Mouse (Mus musculus) natural killer cell, adult 2 months (primary cell): ENCODE results near the gene Prkd2.

Source experiments
- DNase-seq, 2 experiments: peaks; one replicate each; pipeline ENCODE4 v3.0.0; 2022; ENCODE audit warnings: low spot score in 2 of 2

The Prkd2 gene

GRCm38 (mm10) chr7:16893612-16894011, 50.9 kb downstream of the Prkd2 start:
- no peak for DNase-seq

GRCm38 (mm10) chr7:16894279-16894678, 51.6 kb downstream of the Prkd2 start:
- DNase-seq, result no peak

- peak; percentile 43 to 59 for DNase-seq
These were observed 52.3 kb downstream of the Prkd2 start for GRCm38 (mm10) chr7:16895000-16895399.

- DNase-seq, result no peak
These were observed 52.8 kb downstream of the Prkd2 start for GRCm38 (mm10) chr7:16895511-16895910.

GRCm38 (mm10) chr7:16900526-16900925, 57.8 kb downstream of the Prkd2 start:
- no peak for DNase-seq

GRCm38 (mm10) chr7:16903439-16903955, 60.8 kb downstream of the Prkd2 start:
- no peak for DNase-seq

GRCm38 (mm10) chr7:16904120-16904675, 61.5 kb downstream of the Prkd2 start:
- no peak for DNase-seq

GRCm38 (mm10) chr7:16905491-16906021, 62.9 kb downstream of the Prkd2 start:
- DNase-seq, result no peak

- no peak for DNase-seq
These were observed 63.6 kb downstream of the Prkd2 start, which contains the start of gene Ptgir for GRCm38 (mm10) chr7:16906281-16906680. Gene Ptgir (plus strand): TSS chr7:16906490.

- no peak for DNase-seq
These were observed 64.3 kb downstream of the Prkd2 start for GRCm38 (mm10) chr7:16906889-16907559.

GRCm38 (mm10) chr7:16907842-16908241, 65.1 kb downstream of the Prkd2 start:
- DNase-seq, result no peak

GRCm38 (mm10) chr7:16908367-16908766, 65.7 kb downstream of the Prkd2 start:
- no peak for DNase-seq

- no peak for DNase-seq
These were observed 66.2 kb downstream of the Prkd2 start for GRCm38 (mm10) chr7:16908859-16909258.

GRCm38 (mm10) chr7:16909909-16910308, 67.2 kb downstream of the Prkd2 start:
- no peak for DNase-seq

- no peak for DNase-seq
These were observed 69.2 kb downstream of the Prkd2 start for GRCm38 (mm10) chr7:16911904-16912303.

GRCm38 (mm10) chr7:16912360-16912759, 69.7 kb downstream of the Prkd2 start:
- DNase-seq, result no peak

GRCm38 (mm10) chr7:16913806-16914452, 71.2 kb downstream of the Prkd2 start:
- DNase-seq, result peak; percentile 48 to 70

GRCm38 (mm10) chr7:16914453-16915343, 72.0 kb downstream of the Prkd2 start:
- DNase-seq, result no peak

- no peak for DNase-seq
These were observed 73.0 kb downstream of the Prkd2 start for GRCm38 (mm10) chr7:16915461-16916340.
